Mouse (Mus musculus) cerebral cortex, adult 2 months (tissue): Measurements from ENCODE around the gene Mt1.

Experiments used
- WGBS: fragments of 180-500 bp; shearing (Covaris S2); methylation state at CpG from one replicate; pipeline ENCODE4 v1.1.7; 2018; 5-methylcytosine and 5-hydroxymethylcytosine counted together

Mt1 gene

DNA sequence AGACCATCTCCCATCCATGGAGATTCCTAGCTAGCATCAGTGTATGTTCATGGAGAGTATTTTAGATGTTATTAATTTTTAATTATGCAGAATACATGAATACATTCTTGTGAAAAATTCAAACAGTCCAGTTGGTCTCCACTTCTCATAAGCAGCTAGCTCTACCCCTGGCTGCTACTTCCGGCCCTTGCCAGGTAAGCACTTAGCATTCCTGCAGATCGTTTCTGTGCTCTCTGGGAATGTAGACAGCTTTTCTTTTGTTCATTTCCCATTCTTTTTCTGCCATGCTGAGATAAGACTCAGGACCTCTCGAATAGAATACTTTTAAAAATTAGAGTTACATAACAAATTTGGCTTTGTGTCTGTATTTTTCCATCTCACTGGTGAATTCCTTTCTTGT, 25.2 kb downstream of the Mt1 start:
- 71% methylated on average over 3 of the region's 3 CpGs for WGBS

DNA sequence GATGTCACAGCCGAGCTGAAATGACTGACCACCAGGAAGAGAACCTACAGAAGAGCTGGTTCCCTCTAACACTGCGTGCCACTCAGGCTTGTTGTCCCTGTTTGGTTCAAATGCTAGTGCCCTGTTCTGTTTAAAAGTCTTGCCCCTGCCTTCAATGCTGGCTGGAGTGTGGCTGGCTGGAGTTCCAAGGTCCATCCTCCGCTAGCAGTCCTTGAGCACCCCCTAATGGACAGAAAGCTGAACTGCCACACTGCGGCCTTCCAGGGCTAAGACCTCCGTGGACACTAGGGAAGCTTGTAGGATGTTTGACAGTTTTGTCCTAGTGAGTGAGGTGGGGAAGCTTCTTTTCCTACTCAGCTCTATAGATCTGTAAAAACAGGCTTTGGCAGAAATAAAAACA, 26.9 kb downstream of the Mt1 start:
- WGBS: 26% methylated on average over 5 of the region's 5 CpGs

DNA sequence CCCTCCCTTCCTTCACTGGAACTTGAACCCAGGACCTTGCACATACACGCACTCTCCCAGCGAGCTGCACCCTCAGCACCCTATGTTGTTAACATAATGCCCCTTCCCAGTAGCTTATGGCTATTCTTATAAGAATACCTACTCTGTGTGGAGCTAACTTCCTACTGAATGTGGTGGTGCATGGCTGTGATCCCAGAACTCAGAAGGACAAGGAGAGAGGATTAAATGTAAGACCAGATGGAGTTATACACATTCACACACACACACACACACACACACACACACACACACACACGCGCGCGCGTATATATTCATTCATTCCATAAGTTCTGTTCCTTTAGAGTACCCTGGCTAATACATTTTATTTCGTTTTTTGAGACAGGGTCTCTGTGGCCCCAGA, 27.4 kb downstream of the Mt1 start:
- WGBS: 51% methylated on average over 8 of the region's 8 CpGs

DNA sequence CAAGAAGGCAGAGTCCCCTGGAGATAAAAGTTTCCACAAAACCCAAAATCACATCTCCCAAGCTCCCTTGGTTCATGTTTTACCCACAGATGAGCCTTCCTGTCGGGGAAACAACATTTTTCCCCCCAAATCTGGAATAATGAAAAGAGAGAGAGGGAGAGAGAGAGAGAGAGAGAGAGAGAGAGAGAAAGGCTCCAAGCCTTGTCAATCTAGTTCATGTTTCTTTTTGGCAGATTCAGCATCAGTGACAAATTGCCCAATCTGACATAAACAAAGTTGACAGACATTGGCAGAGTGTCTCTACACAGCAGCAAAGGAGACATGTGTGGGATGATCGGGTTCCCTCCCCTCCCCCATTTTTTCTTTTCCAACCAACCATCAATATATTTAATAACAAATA, 28.6 kb downstream of the Mt1 start:
- 70% methylated on average over 2 of the region's 2 CpGs for WGBS

DNA sequence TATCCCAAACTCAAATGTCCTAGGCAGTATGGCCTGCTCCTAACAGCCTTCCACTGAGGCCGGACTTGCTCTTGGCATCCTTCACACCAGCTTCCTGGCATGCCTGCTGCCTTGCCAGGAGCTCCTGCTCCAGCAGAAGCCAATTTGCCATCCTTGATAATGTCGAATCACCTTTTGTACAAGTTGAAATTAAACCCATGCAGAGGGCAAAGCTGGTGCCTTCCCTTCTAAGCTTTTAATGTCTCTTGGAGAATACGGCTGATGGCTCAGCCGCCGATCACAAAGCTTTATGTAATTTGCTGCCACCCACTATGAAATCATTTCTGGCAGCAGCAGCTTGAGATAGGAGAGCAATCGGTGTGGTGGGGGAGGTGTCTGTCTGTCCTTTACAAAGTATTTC, 30.8 kb downstream of the Mt1 start:
- 33% methylated on average over 6 of the region's 6 CpGs for WGBS

DNA sequence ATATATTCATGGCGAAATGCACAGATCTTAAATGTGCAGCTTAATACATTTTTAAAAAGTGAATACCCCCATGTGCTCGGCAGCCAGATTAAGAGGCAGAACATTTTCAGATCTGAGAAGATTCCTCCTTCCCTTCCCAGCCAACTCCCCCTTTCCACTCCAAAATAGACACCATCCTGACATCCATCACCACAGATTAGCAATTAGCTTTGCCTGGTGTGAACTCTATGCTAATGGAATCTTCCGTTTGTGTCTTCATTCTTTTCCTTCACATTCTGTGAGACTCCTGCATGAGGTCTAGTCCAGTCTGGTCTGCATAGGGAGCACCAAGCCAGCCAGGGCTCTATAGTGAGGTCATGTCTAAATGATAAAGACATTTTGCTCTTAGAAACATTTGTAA, 31.3 kb downstream of the Mt1 start:
- WGBS: 36% methylated on average over 3 of the region's 3 CpGs

DNA sequence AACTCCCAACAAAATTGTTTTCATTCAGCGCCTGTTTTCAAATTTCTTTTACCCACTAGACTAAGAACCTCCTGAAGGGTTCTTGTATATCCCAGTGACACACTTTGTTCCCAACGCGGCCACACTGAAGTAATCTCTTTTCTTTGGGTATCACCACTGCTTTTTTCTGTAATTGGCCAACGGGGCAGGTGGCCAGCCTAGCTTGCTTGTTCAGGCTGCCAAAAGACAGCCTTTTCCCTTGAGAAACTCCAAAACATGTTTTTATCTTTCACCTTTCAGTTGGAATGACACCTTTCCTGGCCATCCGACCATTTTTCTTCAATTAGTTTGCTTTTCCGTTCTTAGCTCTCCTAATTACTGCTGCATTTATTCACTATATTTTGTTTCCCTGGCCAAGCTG, 34.9 kb downstream of the Mt1 start:
- WGBS: 25% methylated on average over 6 of the region's 6 CpGs

DNA sequence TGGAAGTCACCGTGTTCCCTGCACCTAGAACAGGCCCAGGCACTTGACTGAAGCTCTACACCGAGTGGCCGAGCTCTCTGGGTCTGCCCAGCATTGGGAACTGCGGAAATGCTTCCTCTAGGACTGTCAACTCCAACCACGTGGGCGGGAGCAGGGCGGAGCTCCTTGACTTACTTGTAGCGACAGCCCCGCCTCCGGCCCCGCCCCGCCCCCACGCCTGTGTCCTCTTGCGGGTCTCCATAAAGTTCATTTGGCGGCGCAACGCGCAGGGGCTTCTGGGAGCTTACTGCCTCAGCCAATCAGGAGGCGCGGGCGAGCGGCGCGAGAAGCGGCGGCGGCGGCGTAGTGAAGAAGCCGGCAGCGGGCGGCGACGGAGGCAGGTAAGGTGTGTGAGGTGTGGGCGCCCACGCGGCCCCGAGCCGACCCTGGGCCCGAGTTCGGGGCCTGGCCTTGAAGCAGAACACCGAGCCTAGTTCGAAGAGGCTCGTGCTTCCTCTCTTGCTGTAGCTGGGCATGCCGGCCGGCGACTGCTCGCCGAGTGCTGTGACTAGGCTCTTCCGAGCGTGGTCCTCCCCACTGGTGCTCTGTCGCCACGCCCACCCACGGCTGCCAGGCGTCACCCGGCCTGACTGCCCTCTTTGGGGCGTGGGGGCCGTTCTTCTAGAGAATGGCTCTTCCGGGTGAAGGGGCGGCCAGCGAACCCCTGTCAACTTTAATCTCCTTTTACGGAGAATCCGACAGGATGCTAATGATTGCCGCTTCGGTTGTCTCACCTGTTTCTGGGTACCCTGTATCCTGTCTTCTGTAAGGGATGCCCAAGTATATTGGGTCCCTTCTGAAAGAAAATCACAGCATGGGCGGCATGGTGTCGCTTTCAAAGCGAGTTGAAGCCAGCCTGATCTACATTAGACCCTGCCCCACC, 35.6 kb downstream of the Mt1 start, which contains the start of gene Nup93:
TSS of gene Nup93 (plus strand) at position 313 of the 922 bp plus-strand sequence.
- under 1% methylated on average over 68 of the region's 68 CpGs for WGBS

DNA sequence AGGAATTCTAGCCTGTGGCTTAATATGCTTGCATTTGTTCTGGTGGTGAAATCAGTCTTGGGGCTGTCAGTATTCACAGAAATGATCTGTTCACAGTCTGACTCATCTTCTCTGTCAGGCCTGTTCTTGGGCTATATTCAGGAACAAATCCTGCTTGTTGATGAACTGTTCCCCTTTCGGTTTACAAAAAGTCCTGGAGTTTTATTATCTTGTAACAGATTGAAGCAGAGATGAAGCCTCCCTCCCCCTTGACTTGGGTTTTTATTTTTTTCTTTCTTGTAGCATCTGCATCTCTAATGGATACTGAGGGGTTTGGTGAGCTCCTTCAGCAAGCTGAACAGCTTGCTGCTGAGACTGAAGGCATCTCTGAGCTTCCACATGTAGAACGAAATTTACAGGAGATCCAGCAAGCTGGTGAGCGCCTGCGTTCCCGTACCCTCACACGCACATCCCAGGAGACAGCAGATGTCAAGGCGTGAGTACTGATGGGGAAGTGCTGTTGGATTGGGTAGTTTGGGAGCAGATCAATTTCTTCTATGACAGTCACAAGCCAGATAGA, 48.6 kb downstream of the Mt1 start:
- WGBS: 58% methylated on average over 7 of the region's 7 CpGs
